In the genomic region with DNA sequence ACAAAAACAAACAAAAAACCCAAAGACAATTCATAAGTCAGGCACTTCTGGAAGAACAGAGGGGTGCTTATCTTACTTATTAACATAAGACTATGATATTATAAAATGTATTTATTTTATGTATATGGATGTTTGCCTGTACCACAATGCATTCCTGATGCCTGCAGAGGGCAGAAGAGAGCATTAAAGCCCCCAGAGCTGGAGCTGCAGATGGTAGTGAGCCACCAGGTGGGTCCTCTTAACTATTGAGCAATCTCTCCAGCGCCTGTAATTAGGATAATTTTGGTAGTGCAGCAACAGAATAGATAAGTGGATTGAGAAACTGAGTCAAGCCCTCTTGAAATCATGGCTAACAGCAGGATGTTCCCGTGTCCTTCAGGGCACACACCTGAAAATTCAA, we compare ENCODE assay signal across 1 mouse cellular context.
TF ChIP-seq lines count a peak whose summit lies in the region.

No protein-coding gene starts in this region.

TF ChIP-seq in MEL, 35 proteins besides CTCF, POLR2A, EP300 and RAD21:
- TF ChIP-seq GATA1 (IDR thresholded peaks at IDR 0.05; ENCODE audit: low read depth, low read length) (no peak), TCF12 (IDR thresholded peaks at IDR 0.05; ENCODE audit: low read depth, low read length) (no peak), ZNF384 (IDR thresholded peaks at IDR 0.05; ENCODE audit: low read depth, low read length) (no peak), TAL1 (IDR thresholded peaks at IDR 0.05; ENCODE audit: low read length) (no peak), MAX (IDR thresholded peaks at IDR 0.05; ENCODE audit: low read length) (no peak), CHD2 (IDR thresholded peaks at IDR 0.05; ENCODE audit: low read length) (no peak), NELFE (IDR thresholded peaks at IDR 0.05; ENCODE audit: low read depth, low read length) (no peak), NRF1 (IDR thresholded peaks at IDR 0.05; ENCODE audit: insufficient read depth, low read depth, low read length, poor library complexity, severe bottlenecking) (no peak), ZC3H11A (IDR thresholded peaks at IDR 0.05; ENCODE audit: low read depth, low read length) (no peak), SIN3A (IDR thresholded peaks at IDR 0.05; ENCODE audit: low read length) (no peak), MAFK (IDR thresholded peaks at IDR 0.05; ENCODE audit: borderline replicate concordance, low read depth, low read length) (no peak), USF1 (IDR thresholded peaks at IDR 0.05; ENCODE audit: low read depth, low read length) (no peak), RCOR1 (IDR thresholded peaks at IDR 0.05; ENCODE audit: low read depth, low read length) (no peak), SMC3 (IDR thresholded peaks at IDR 0.05; ENCODE audit: low read depth, low read length) (no peak), BHLHE40 (IDR thresholded peaks at IDR 0.05; ENCODE audit: borderline replicate concordance, low read depth, low read length) (no peak), POLR2AphosphoS5 (IDR thresholded peaks at IDR 0.05; ENCODE audit: borderline replicate concordance, low read depth, low read length) (no peak), UBTF (IDR thresholded peaks at IDR 0.05; ENCODE audit: borderline replicate concordance, insufficient read depth, low read depth, low read length) (no peak)
